Mouse (Mus musculus) urinary bladder, adult 18-20 months (tissue): ENCODE results near the gene Cep250.

Experiments used
- DNase-seq, 2 experiments: peaks; one replicate each; pipeline ENCODE4 v3.0.0; 2022; ENCODE audit warnings: low spot score in 2 of 2, mixed read lengths in 2 of 2

Cep250 gene

GRCm38 (mm10) chr2:155962991-155963390 lies 6.7 kb downstream of the Cep250 start:
- DNase-seq: no peak

- no peak for DNase-seq
These were observed 17.1 kb downstream of the Cep250 start for GRCm38 (mm10) chr2:155973348-155973747.

GRCm38 (mm10) chr2:155974087-155974731 lies 18.0 kb downstream of the Cep250 start:
- DNase-seq: no peak

GRCm38 (mm10) chr2:155979328-155979991 lies 23.2 kb downstream of the Cep250 start:
- no peak for DNase-seq

- no peak for DNase-seq
These were observed 29.5 kb downstream of the Cep250 start for GRCm38 (mm10) chr2:155985776-155986175.

GRCm38 (mm10) chr2:155987131-155987530 lies 30.9 kb downstream of the Cep250 start:
- DNase-seq: no peak

GRCm38 (mm10) chr2:155989085-155989484 lies 32.8 kb downstream of the Cep250 start:
- no peak for DNase-seq

GRCm38 (mm10) chr2:155991151-155991550 lies 34.9 kb downstream of the Cep250 start:
- no peak for DNase-seq

- no peak for DNase-seq
These were observed 35.6 kb downstream of the Cep250 start for GRCm38 (mm10) chr2:155991863-155992321.

GRCm38 (mm10) chr2:156005393-156005792 lies 49.1 kb downstream of the Cep250 start:
- DNase-seq: no peak

GRCm38 (mm10) chr2:156007888-156008532 lies 51.8 kb downstream of the Cep250 start, which contains the start of the genes 6430550D23Rik and Ergic3:
TSS of gene 6430550D23Rik (minus strand) at chr2:156007977.
TSS of gene Ergic3 (plus strand) at chr2:156008045.
- DNase-seq: peak; percentile 98 to 99

- DNase-seq: no peak
These were observed 61.8 kb downstream of the Cep250 start for GRCm38 (mm10) chr2:156018106-156018505.

- no peak for DNase-seq
These were observed 65.0 kb downstream of the Cep250 start for GRCm38 (mm10) chr2:156021219-156021618.

- no peak for DNase-seq
These were observed 65.5 kb downstream of the Cep250 start for GRCm38 (mm10) chr2:156021765-156022164.

- no peak for DNase-seq
These were observed 69.2 kb downstream of the Cep250 start for GRCm38 (mm10) chr2:156025482-156025881.

- DNase-seq: no peak
These were observed 83.1 kb downstream of the Cep250 start for GRCm38 (mm10) chr2:156039390-156039789.

GRCm38 (mm10) chr2:156042903-156043302 lies 86.6 kb downstream of the Cep250 start:
- DNase-seq: no peak

- DNase-seq: no peak
These were observed 91.7 kb downstream of the Cep250 start for GRCm38 (mm10) chr2:156047929-156048328.
